In genomic region chr10:78009184-78009944, GRCm38 (mm10) we compare ENCODE assay signal across 8 mouse cellular contexts. TPM values are rescaled to one million over a fixed set of nuclear protein-coding genes. Genes with fewer than 3 reads are reported as not detected.
A peak's percentile ranks its signal among the peaks of the same experiment; 100 is the strongest.
DNase-seq lines count a peak whose midpoint lies in the region; ATAC-seq lines count a peak whose summit lies in the region.

No protein-coding gene starts in this region.

- H3K4me2 ChIP-seq in hindbrain, embryonic 14.5 days (replicated peaks): peak overlapping the region; percentile 83

- no peaks in the 10 kb centered on the region for H3K9me3 ChIP-seq in hindbrain, embryonic 14.5 days (ENCODE audit: control insufficient read depth, low read length)

- DNase-seq in NIH3T3 (ENCODE audit: low read depth): peak; percentile 95
- DNase-seq in cerebellum, postnatal 10 days: peak; percentile 97 to 98
- DNase-seq in frontal cortex, postnatal 14 days (ENCODE audit: low spot score in 2 of 2): peak; percentile 85 to 93
- DNase-seq in hindbrain, embryonic 14.5 days (ENCODE audit: low spot score): peak; percentile 91
- DNase-seq in layer of hippocampus, postnatal 36 days: peak; percentile 91 to 92
- DNase-seq in lung, postnatal 36 days: peak; percentile 99
- DNase-seq in retina, postnatal 1 day: peak; percentile 96
- DNase-seq in urinary bladder, adult 18-20 months (ENCODE audit: low spot score in 2 of 2): peak; percentile 91 to 92

- ATAC-seq in hindbrain, embryonic 14.5 days (ENCODE audit: low FRiP score): peak; percentile 95

- H3K27me3 ChIP-seq in hindbrain, embryonic 14.5 days (ENCODE audit: control insufficient read depth, insufficient read depth, low read length): no peaks in the 10 kb centered on the region

- H3K4me1 ChIP-seq in hindbrain, embryonic 14.5 days (replicated peaks; ENCODE audit: control insufficient read depth, insufficient read depth, low read length): peaks cover 21% of the 10 kb centered on the region

- peak overlapping the region; percentile 94 for H3K27ac ChIP-seq in hindbrain, embryonic 14.5 days

- H3K9ac ChIP-seq in hindbrain, embryonic 14.5 days: peak overlapping the region; percentile 87

- under 1% methylated on average over 59 of the region's 59 CpGs for WGBS in hindbrain, embryonic 14.5 days

- H3K4me3 ChIP-seq in hindbrain, embryonic 14.5 days (replicated peaks; ENCODE audit: low read length): peak overlapping the region; percentile 77

- no peaks in the 10 kb centered on the region for H3K36me3 ChIP-seq in hindbrain, embryonic 14.5 days (replicated peaks; ENCODE audit: control insufficient read depth, insufficient read depth)

RNA-seq across cellular contexts. Expression of gene Pfkl, which starts 0.5 kb away (rescaled TPM):
- polyA plus RNA-seq in hindbrain, embryonic 14.5 days (2014; fragmentation: Nextera tagmentation; extraction: Ambion mirVana): 93.5 and 98.2 TPM in 2 replicates
- total RNA-seq in layer of hippocampus, postnatal 36 days (2021): 100 to 1,000 TPM; 201 to 209 TPM

RNA-seq across cellular contexts. Expression of gene 1810043G02Rik, which starts 31.0 kb away (rescaled TPM):
- polyA plus RNA-seq in hindbrain, embryonic 14.5 days (2014; fragmentation: Nextera tagmentation; extraction: Ambion mirVana): 46.9 and 48.1 TPM in 2 replicates
- 10 to 100 TPM; 34.6 to 37.4 TPM for total RNA-seq in layer of hippocampus, postnatal 36 days (2021)

RNA-seq across cellular contexts. Expression of gene Dnmt3l, which starts 32.4 kb away (rescaled TPM):
- polyA plus RNA-seq in hindbrain, embryonic 14.5 days (2014; fragmentation: Nextera tagmentation; extraction: Ambion mirVana): not detected in 2 replicates
- under 1 TPM in 1 of 2 experiments, not detected in 1; 0.65 TPM for total RNA-seq in layer of hippocampus, postnatal 36 days (2021)

RNA-seq across cellular contexts. Expression of gene Aire, which starts 34.0 kb away (rescaled TPM):
- polyA plus RNA-seq in hindbrain, embryonic 14.5 days (2014; fragmentation: Nextera tagmentation; extraction: Ambion mirVana): 0.09 and 0.15 TPM in 2 replicates
- under 1 TPM; 0.28 to 0.77 TPM for total RNA-seq in layer of hippocampus, postnatal 36 days (2021)

RNA-seq across cellular contexts. Expression of gene Trpm2, which starts 39.0 kb away (rescaled TPM):
- 6.3 and 6.4 TPM in 2 replicates for polyA plus RNA-seq in hindbrain, embryonic 14.5 days (2014; fragmentation: Nextera tagmentation; extraction: Ambion mirVana)
- 10 to 100 TPM; 30.3 to 40.0 TPM for total RNA-seq in layer of hippocampus, postnatal 36 days (2021)

Comparison
In these comparisons a context has a peak if more than half of its experiments do, and no peak if none do; other contexts are left out.
1. Peak in every context shown above with its lines: DNase-seq, ATAC-seq, H3K4me3 ChIP-seq and H3K27ac ChIP-seq.